Mouse (Mus musculus): ENCODE data around the gene Nox1. TPM values are rescaled to one million over a fixed set of nuclear protein-coding genes. Genes with fewer than 3 reads are reported as not detected.

Gene Nox1
- total RNA-seq, 2 experiments from 2014 or later: 0.49 TPM; not detected in 1

GRCm38 (mm10) chrX:134128549-134128948 lies 93.2 kb downstream of the Nox1 start:
- DNase-seq: no peak

- DNase-seq: no peak
Observed at GRCm38 (mm10) chrX:134116417-134116816, 105.3 kb downstream of the Nox1 start.

GRCm38 (mm10) chrX:134111767-134112166 lies 110.0 kb downstream of the Nox1 start:
- no peak for DNase-seq

DNA sequence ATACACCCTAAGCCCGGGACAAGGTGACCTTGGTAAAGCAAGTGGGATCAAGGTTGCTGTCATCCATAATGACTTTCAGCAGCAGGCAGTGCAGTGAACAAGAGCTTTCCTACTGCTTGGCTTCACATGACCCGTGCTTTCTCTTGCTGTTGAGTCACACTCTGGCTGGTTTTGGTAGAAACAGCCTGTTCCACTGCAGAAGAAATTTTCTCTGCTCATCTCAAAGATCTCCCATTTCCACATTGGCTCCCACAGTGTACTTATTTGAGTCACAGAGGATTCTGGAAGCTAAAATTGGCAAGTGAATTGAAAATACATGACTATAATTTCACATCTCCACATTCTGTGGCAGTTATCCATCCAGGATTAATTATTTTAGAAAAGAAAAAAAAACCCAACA lies 119.1 kb downstream of the Nox1 start:
- peak; percentile 9 to 16 for DNase-seq

DNA sequence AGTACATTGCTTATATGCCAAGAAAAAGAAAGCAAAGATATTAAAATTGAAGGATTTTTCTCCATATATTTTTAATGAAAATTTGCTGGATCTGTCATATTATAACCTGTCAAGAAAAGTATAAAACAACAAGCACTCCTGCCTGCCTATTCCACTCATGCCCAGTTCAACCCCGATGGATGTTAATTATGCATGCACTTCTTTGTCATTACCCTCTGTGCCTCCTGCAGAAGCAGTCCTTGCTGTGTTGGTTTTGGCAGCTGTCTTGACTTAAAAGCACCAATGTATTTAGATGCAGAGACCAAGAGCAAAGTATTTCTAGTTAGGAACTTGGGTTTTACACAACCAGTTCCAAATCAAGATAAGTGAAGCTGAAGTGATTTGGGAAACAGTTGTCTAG lies 136.3 kb downstream of the Nox1 start:
- no peak for DNase-seq

DNA sequence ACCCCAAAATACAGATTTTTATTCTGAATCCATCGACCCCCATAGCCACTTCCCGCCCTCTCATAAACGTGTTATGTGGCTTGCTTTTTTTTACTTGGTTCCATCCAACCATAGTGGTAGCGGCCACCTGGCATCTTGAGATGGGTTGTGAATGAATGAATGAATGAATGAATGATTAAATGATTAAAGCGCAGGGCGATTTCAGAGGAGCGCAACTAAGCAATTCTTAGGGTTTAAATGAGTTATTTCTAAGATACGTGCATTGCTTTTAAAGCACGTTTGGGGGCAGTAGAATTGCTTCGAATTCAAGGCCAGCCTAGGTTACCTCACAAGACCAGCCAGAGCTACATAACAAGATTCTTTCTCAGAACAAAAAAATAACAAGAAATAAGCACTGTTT lies 162.0 kb downstream of the Nox1 start:
- no peak for DNase-seq

GRCm38 (mm10) chrX:134058987-134059712 lies 162.6 kb downstream of the Nox1 start, which contains the start of gene Cstf2:
TSS of gene Cstf2 (plus strand) at chrX:134059187.
- DNase-seq: peak; percentile 94 to 96

GRCm38 (mm10) chrX:134058040-134058875 lies 163.5 kb downstream of the Nox1 start:
- no peak for DNase-seq

- no peak for DNase-seq
Observed at GRCm38 (mm10) chrX:134056897-134057296, 164.9 kb downstream of the Nox1 start.

DNA sequence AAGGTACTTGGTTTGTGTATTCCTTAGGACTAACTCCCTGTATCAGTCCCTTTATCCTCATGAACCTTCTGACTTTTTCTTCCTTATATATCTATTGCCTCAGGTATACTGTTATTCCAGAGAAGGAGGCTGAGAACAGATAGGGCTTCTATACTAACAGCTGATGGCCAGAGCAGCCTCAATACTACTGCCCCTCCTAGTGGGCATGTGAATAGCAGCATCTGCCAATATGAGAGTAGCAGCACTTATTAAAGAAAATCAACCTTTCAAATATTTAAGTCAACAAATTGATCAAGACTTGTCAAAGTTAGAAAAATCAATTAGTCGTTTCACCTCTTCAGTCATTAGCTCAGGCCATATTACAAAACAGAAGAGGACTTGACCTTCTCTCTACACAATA lies 172.8 kb downstream of the Nox1 start:
- no peak for DNase-seq

Small RNAs within 50 kb of the gene (microRNA-seq; reads per million reads assigned to microRNA genes)
- not detected for gene Mir3112

Other genes with a start within 250 kb of the Nox1 start
- 10 to 100 TPM; 11.3 to 14.7 TPM for gene Sytl4, start 240.1 kb downstream of the Nox1 start, total RNA-seq (2021)
- 10 to 100 TPM; 34.1 to 40.9 TPM for gene Cstf2, start 162.8 kb downstream of the Nox1 start, total RNA-seq (2021)
- 1 to 10 TPM in 1 of 2 experiments, under 1 TPM in 1; 0.50 to 1.3 TPM for gene Xkrx, start 59.9 kb downstream of the Nox1 start, total RNA-seq (2021)
- gene Arl13a, start 34.5 kb downstream of the Nox1 start, total RNA-seq (2021): not detected
- 10 to 100 TPM; 40.6 to 45.0 TPM for gene Trmt2b, start 55.0 kb upstream of the Nox1 start, total RNA-seq (2021)
- 100 to 1,000 TPM; 264 to 311 TPM for gene Tmem35a, start 73.3 kb upstream of the Nox1 start, total RNA-seq (2021)
- gene Cenpi, start 86.1 kb upstream of the Nox1 start, total RNA-seq (2021): 1 to 10 TPM; 2.2 to 4.0 TPM
- gene Drp2, start 182.6 kb upstream of the Nox1 start, total RNA-seq (2021): under 1 TPM; 0.17 to 0.23 TPM